Mouse (Mus musculus) bone marrow macrophage, adult 2 months (primary cell): ENCODE measurements around the gene AU040320.

ENCODE experiments used
- CTCF ChIP-seq: IDR thresholded peaks from 2 replicates; pipeline ENCODE4 v1.5.1; 2012; ENCODE audit warnings: low read depth, mild to moderate bottlenecking, low read length, moderate library complexity
- POLR2A ChIP-seq: IDR thresholded peaks from 2 replicates; pipeline ENCODE4 v1.6.1; 2012; ENCODE audit warnings: mild to moderate bottlenecking, low read depth, low read length, borderline replicate concordance

GRCm38 (mm10) chr4:126782512-126782911 lies 29.2 kb downstream of the AU040320 start:
- no peak for TF ChIP-seq POLR2A
- no peak for TF ChIP-seq CTCF
